Mouse (Mus musculus): ENCODE results near the gene C1s2.
"Not testable (repeated sequence)": the region's sequence is repeated elsewhere in the genome, so short reads cannot be mapped to it uniquely, and the experiment has no call there.

Gene C1s2

GRCm38 (mm10) chr6:124636858-124637460 lies 1.1 kb upstream of the C1s2 start:
- DNase-seq, result peak in 1 of 2 experiments; percentile 9

DNA sequence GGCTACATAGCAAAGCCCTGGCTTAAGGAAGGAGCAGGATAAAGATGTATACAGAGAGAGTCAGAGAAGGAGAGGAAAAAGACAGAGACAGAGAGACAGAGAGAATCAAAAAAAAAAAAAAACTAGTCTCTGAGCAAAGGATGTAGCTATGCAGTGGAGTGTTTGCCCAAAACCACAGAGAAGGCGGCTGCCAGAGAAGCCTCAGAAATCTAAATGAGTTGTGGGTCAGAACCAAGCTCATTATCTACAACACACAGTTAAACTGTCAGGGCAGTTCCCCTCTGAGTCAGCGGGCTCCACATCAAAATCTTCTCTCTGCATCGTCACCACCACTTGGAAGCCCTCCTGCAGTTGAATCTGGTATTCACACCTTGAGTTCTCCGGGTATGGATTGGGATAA lies 5.1 kb downstream of the C1s2 start:
- DNase-seq, result no peak

DNA sequence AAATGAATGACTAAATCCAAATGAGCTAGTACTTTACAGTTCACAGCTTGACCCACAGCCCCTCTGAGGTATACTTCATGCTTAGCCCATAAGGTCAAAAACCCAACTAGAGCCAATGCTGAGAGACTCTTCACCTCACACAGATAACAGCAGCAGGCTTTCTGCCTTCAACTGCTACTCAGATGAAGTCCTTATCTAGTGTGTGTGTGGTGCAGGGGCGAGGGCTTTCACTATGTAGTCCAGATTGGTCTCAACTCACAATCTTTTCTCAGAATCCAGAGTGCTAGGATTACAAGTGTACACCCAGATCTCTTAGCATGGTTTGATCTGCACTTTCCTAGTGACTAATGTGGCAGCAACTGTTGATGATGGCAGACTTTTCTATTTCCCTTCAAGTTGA lies 9.7 kb downstream of the C1s2 start:
- not testable (repeated sequence) for DNase-seq

GRCm38 (mm10) chr6:124625612-124626011 lies 10.3 kb downstream of the C1s2 start:
- DNase-seq, result no peak

DNA sequence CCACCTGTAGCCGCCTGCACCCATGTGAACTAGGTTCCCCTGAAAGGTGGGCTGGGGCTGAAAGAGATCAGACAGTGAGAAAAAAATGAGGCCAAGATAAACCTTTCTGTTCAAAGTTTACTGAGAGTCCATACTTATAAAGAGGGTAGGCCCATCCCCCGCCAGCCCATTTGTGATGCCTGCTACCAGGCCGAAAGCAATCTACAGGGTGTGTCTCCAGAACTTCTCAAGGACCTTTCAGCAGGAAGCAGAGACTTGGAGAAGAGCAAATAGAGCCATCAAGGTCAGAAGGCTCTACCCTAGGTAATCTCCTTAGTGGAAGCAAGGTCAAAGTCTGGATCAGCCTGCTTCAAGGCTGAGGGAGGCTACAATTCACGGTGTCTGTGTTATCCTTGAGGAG lies 33.9 kb downstream of the C1s2 start:
- no peak for DNase-seq

- DNase-seq, result no peak
Measured at GRCm38 (mm10) chr6:124593121-124593520, 42.8 kb downstream of the C1s2 start.

GRCm38 (mm10) chr6:124592186-124592700 lies 43.6 kb downstream of the C1s2 start:
- DNase-seq, result peak in 1 of 2 experiments; percentile 20

DNA sequence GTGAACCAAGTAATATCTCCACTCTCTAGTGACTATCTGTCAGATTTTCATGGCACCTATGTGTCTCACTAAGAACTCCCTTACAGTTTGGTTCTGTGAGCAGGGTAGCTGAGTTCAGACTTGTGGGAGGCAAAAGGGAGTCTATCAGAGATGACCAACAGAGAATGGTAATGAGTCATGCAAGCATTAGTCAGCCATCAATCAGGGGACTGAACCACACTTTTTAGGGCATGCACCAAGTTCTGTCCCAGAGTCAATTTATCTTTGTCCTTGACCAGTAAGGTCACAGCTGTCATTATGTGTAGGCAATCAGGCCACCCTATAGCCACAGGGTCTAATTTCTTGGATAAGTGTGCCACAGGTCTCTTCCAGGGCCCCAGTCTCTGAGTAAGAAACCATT lies 47.1 kb downstream of the C1s2 start:
- DNase-seq, result no peak

GRCm38 (mm10) chr6:124586266-124586665 lies 49.6 kb downstream of the C1s2 start:
- DNase-seq, result no peak

DNA sequence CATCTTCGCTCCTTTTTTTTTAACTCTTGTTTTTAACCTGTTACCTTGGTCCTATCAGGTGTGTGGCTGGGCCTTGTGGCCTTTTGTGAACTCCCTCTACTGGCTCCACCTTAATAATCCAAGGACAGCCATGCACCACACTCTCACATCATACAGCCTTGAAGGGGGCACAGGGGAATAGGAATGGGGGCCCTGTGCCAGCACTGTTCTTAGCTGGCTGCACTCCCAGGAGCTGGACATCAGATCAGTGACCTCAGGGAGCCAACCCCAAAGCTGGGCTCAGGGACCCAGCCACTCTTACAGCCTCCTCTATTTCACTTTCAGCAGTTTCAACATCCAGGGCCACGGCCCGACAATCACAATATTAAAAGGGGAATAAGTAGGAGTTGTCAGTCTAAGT lies 50.1 kb downstream of the C1s2 start:
- DNase-seq, result no peak

DNA sequence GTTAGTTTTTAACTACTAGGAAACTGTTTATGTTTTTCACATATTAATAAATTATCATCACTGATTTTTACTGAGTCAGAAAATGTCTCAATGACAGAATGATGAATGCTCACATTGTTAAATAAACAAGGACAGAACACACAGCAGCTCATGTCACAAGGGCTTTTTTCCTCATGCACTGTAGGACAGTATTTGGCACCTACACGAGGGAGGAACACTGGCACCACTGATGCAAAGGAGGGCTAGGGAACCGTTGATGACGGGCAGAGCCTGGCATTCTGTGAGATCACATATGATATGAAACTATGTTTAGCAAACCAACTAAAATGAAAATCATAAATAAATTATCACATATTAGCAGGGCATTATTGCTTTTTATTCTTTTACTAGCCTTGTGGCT lies 51.0 kb downstream of the C1s2 start:
- DNase-seq, result no peak

DNA sequence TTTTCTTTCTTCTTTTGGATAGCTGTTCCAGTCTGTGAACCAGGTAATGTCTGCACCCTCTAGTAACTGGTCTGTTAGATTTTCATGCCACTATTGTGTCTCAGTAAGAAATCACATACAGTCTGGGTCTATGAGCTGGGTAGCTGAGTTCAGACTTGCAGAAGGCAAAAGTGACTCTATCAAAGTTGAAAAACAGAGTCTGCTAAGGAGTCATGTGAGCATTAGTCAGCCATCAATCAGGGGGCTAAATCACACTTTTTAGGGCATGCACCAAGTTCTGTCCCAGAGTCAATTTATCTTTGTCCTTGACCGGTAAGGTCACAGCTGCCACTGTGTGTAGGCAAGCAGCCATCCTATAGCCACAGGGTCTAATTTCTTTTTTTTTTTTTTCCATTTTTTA lies 53.7 kb downstream of the C1s2 start:
- DNase-seq, result no peak

- not testable (repeated sequence) for DNase-seq
Measured at GRCm38 (mm10) chr6:124580155-124580554, 55.7 kb downstream of the C1s2 start.

- not testable (repeated sequence) for DNase-seq
Measured at GRCm38 (mm10) chr6:124575155-124575678, 60.7 kb downstream of the C1s2 start.
